Mouse (Mus musculus) mature B cell (primary cell): Measurements from ENCODE around the gene Acsm3.

Source experiments
- in situ Hi-C: fragments of 300-500 bp; cut with MboI; formaldehyde crosslinking; loops from 2 replicates; pipeline ENCODE4 v1.14.3; 2019

Gene Acsm3

DNA sequence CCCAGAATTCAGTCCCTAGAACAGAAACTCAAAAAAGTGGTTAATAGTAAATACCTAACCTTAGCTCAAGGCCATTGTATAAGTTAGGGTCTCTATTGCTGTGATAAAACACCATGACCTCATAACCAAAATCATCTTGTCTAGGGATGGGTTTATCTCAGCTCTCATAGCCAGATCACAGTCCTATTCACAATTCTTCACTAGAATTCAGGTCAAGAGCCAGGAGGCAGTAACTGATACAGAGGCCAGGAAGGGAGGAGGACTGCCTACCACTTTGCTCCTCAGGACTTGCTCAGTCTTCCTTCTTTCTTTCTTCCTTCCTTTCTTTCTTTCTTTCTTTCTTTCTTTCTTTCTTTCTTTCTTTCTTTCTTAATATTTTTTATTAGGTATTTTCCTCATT lies 34.6 kb downstream of the Acsm3 start:
- in situ Hi-C loops, result no loop called here

- in situ Hi-C loops, result no loop called here
Observed at GRCm38 (mm10) chr7:119800488-119800887, 39.8 kb downstream of the Acsm3 start.

DNA sequence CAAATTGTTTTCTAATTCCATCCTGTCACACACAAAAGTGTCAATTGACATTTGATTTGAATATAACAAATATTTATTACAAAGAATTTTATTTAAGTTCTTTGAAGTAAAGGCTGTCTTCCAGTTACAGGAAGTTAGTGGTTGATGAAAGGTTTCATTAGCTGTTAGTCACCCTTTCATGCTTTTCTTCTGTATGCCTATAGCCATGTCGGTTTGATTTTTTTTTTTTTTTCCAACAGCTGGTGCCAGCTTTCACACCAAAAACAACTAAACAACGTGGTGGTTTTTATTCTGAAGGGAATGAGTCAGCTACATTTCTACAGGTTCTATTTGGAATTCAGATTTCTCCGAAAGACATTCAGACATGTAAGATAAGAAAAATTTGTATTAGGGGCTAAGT lies 40.3 kb downstream of the Acsm3 start:
- in situ Hi-C loops, result no loop called here

- in situ Hi-C loops, result no loop called here
Observed at GRCm38 (mm10) chr7:119807396-119807795, 46.7 kb downstream of the Acsm3 start.

- in situ Hi-C loops, result no loop called here
Observed at GRCm38 (mm10) chr7:119808723-119809122, 48.0 kb downstream of the Acsm3 start.

GRCm38 (mm10) chr7:119835371-119835770 lies 74.6 kb downstream of the Acsm3 start:
- in situ Hi-C loops, result no loop called here

DNA sequence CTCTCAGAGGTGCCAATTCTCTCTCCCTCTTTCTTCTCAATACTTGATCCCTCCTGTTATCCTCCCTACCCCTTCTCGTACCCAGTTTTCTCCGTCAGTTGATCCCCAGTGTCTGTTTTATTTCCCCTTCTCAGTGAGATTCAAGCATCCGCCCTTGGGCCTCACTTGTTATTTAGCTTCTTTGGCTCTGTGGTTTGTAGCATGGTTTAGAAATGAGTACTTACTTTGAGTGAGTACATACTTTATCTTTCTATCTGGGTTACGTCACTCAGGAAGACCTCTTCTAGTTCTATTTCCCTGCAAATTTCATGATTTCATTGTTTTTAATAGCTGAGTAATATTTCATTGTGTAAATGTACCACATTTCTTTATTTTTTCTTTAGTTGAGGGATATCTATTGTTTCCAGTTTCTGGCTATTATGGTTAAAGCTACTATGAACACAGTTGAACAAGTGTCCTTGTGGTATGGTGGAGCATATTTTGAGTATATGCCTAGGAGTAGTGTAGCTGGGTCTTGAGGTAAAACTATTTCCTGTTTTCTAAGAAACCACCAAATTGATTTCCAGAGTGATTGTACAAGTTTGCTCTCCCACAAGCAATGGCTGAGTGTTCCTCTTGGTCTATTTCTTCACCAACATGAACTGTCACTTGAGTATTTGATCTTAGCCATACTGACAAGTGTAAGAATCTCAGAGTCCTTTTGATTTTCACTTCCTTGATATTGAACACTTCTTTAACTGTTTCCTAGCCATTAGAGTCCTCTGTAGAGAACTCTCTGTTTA lies 75.5 kb downstream of the Acsm3 start:
- in situ Hi-C loops, result no loop called here
